Mouse (Mus musculus) kidney, embryonic 14.5 days (tissue): ENCODE measurements around the gene Cadm2. TPM values are rescaled to one million over a fixed set of nuclear protein-coding genes. Genes with fewer than 3 reads are reported as not detected.

ENCODE experiments used
- ATAC-seq: fragments of 200-750 bp; cut with Nextera tagmentation; 2 replicates; pipeline ENCODE4 v1.8.0; 2017; ENCODE audit warnings: moderate number of reproducible peaks, mild to moderate bottlenecking, moderate TSS enrichment, moderate library complexity; ENCODE audit not compliant: low FRiP score, low TSS enrichment
- H3K27ac ChIP-seq: fragments of 300-500 bp; sonication (generic); 2 replicates; pipeline ENCODE4 v1.5.1; 2014; ENCODE audit warnings: low read depth, mild to moderate bottlenecking, low read length, moderate library complexity, mixed read lengths
- H3K27me3 ChIP-seq: fragments of 300-500 bp; sonication (generic); 2 replicates; pipeline ENCODE4 v1.6.1; 2014; ENCODE audit warnings: mild to moderate bottlenecking, low read length; ENCODE audit not compliant: control insufficient read depth, insufficient read depth
- H3K36me3 ChIP-seq: fragments of 300-500 bp; sonication (generic); 2 replicates; pipeline ENCODE4 v1.6.1; 2014; ENCODE audit warnings: low read length, mixed read lengths; ENCODE audit not compliant: control insufficient read depth, insufficient read depth
- H3K4me1 ChIP-seq: fragments of 300-500 bp; sonication (generic); 2 replicates; pipeline ENCODE4 v1.6.1; 2014; ENCODE audit warnings: low read length, mixed read lengths; ENCODE audit not compliant: control insufficient read depth, insufficient read depth
- H3K4me2 ChIP-seq: fragments of 300-500 bp; sonication (generic); replicated peaks from 2 replicates; pipeline ENCODE4 v1.6.1; 2014; ENCODE audit warnings: low read depth, mild to moderate bottlenecking, low read length
- H3K4me3 ChIP-seq: fragments of 300-500 bp; sonication (generic); 2 replicates; pipeline ENCODE4 v1.5.1; 2014; ENCODE audit warnings: mild to moderate bottlenecking, low read length
- H3K9ac ChIP-seq: fragments of 300-500 bp; sonication (generic); 2 replicates; pipeline ENCODE4 v1.6.1; 2014; ENCODE audit warnings: low read depth, mild to moderate bottlenecking, low read length, moderate library complexity
- H3K9me3 ChIP-seq: fragments of 300-500 bp; sonication (generic); 2 replicates; pipeline ENCODE4 v1.6.1; 2016; ENCODE audit warnings: low read length; ENCODE audit not compliant: control insufficient read depth
- WGBS: fragments of 180-500 bp; shearing (Covaris S2); extraction: QIAGEN DNeasy Blood & Tissue Kit; methylation state at CpG from one replicate; pipeline ENCODE4 v1.1.7; 2014; 5-methylcytosine and 5-hydroxymethylcytosine counted together
- polyA plus RNA-seq: library from polyadenylated mRNA; unstranded; fragments of >200 nt; fragmentation: Nextera tagmentation; extraction: Ambion mirVana; gene quantifications from 2 replicates; pipeline ENCODE4 v1.2.1, GENCODE M21; 2014

Cadm2 gene
- polyA plus RNA-seq, 1 experiment from 2014 or later = 0.32 TPM

DNA sequence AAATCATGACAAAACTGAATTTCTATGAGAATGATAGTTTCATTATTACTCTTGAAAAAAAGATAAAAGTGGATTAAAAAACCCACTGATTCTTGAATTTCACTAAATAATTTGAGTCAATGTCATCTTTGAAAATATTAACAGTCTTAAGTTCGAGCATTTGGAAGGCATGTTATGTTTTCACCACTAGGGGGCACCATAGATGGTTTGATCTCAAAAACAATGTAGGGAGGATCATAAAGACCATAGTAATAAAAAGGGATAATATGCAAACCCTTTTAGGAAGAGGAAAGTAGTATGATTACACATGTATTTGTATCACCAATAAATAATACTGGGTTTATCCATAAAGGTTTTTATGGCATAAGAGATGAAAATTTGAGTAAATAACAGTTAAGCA is 385.8 kb downstream of the Cadm2 start:
- H3K36me3 ChIP-seq = no peaks in the 10 kb centered on the region
- H3K27me3 ChIP-seq = no peaks in the 10 kb centered on the region
- H3K9ac ChIP-seq = no peak overlapping the region
- no peaks in the 10 kb centered on the region for H3K9me3 ChIP-seq
- no peaks in the 10 kb centered on the region for H3K4me1 ChIP-seq
- no peak overlapping the region for H3K27ac ChIP-seq
- ATAC-seq = no peak
- no peak overlapping the region for H3K4me2 ChIP-seq
- 13% methylated on average over 1 of the region's 1 CpGs for WGBS
- H3K4me3 ChIP-seq = no peak overlapping the region

- H3K27ac ChIP-seq = no peak overlapping the region
- no peaks in the 10 kb centered on the region for H3K4me1 ChIP-seq
- H3K4me3 ChIP-seq = no peak overlapping the region
- WGBS = 84% methylated on average over 1 of the region's 1 CpGs
- no peaks in the 10 kb centered on the region for H3K36me3 ChIP-seq
- ATAC-seq = no peak
- no peaks in the 10 kb centered on the region for H3K27me3 ChIP-seq
- no peak overlapping the region for H3K4me2 ChIP-seq
- no peak overlapping the region for H3K9ac ChIP-seq
- H3K9me3 ChIP-seq = no peaks in the 10 kb centered on the region
These were observed 394.0 kb downstream of the Cadm2 start for GRCm38 (mm10) chr16:67226696-67227095.

- Histone ChIP-seq H3K4me1 (no peaks in the 10 kb centered on the region), H3K9me3 (no peaks in the 10 kb centered on the region), H3K36me3 (no peaks in the 10 kb centered on the region), H3K27ac (no peak overlapping the region), H3K4me3 (no peak overlapping the region), H3K9ac (no peak overlapping the region), H3K4me2 (no peak overlapping the region), H3K27me3 (no peaks in the 10 kb centered on the region)
- no peak for ATAC-seq
These were observed 417.4 kb downstream of the Cadm2 start for GRCm38 (mm10) chr16:67203329-67203728.

DNA sequence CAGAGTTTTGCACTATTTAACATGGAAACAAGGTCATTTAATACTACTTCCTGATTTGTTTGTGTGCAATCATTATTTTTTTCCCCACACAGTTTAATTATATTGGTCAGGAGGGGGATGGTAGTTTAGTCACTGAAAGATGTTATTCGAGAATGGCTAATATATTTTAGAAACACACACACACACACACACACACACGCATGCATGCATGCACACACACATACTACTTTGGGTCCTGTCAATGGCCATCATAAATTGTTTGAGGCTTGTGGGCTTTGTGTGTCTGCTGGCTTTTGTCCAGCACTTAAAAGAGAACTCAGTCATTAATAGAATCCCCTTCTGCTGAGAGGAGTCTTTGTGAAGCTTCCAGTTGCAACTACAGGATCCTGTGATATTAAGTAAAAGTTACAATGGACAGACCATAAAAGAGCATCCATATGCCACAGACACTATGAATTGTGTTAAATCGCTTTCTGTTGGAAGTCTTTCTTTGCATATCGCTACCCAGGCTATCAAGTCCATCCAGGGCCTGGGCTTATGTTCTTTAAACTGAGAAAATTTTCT is 427.8 kb downstream of the Cadm2 start:
- H3K9me3 ChIP-seq = no peaks in the 10 kb centered on the region
- no peaks in the 10 kb centered on the region for H3K27me3 ChIP-seq
- H3K4me2 ChIP-seq = no peak overlapping the region
- no peak overlapping the region for H3K27ac ChIP-seq
- ATAC-seq = no peak
- no peak overlapping the region for H3K9ac ChIP-seq
- WGBS = 83% methylated on average over 4 of the region's 4 CpGs
- H3K4me3 ChIP-seq = no peak overlapping the region
- H3K4me1 ChIP-seq = no peaks in the 10 kb centered on the region
- H3K36me3 ChIP-seq = no peaks in the 10 kb centered on the region

DNA sequence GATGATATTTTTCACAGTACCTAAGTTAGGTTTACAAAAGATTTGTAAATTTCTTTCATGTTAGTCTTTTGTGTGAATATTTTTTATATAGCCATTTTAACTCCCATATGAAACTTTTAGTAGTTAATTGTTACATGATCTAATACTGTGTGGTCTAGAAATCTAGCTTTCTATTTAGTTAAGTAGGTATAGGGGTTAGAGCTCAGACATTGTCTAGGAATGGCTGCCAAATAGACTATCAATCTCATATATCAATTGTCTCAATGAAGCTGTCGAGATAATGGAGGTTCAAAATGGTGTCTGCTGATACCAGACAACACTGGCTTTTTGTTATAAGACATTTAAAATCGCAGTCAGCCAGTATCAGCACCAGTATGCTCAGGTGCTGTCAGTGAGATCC is 428.3 kb downstream of the Cadm2 start:
- no peak for ATAC-seq
- Histone ChIP-seq H3K4me2 (no peak overlapping the region), H3K36me3 (no peaks in the 10 kb centered on the region), H3K27me3 (no peaks in the 10 kb centered on the region), H3K4me1 (no peaks in the 10 kb centered on the region), H3K27ac (no peak overlapping the region), H3K4me3 (no peak overlapping the region), H3K9me3 (no peaks in the 10 kb centered on the region), H3K9ac (no peak overlapping the region)
- 79% methylated on average over 2 of the region's 2 CpGs for WGBS

- no peaks in the 10 kb centered on the region for H3K36me3 ChIP-seq
- H3K9me3 ChIP-seq = no peaks in the 10 kb centered on the region
- ATAC-seq = no peak
- no peak overlapping the region for H3K27ac ChIP-seq
- H3K27me3 ChIP-seq = no peaks in the 10 kb centered on the region
- 86% methylated on average over 1 of the region's 1 CpGs for WGBS
- no peak overlapping the region for H3K4me2 ChIP-seq
- no peak overlapping the region for H3K4me3 ChIP-seq
- no peaks in the 10 kb centered on the region for H3K4me1 ChIP-seq
- no peak overlapping the region for H3K9ac ChIP-seq
These were observed 434.4 kb downstream of the Cadm2 start for GRCm38 (mm10) chr16:67186322-67186721.

GRCm38 (mm10) chr16:67182958-67183357 is 437.8 kb downstream of the Cadm2 start:
- ATAC-seq = no peak
- H3K4me1 ChIP-seq = no peaks in the 10 kb centered on the region
- no peak overlapping the region for H3K4me3 ChIP-seq
- no peak overlapping the region for H3K9ac ChIP-seq
- no peaks in the 10 kb centered on the region for H3K36me3 ChIP-seq
- no peaks in the 10 kb centered on the region for H3K9me3 ChIP-seq
- H3K27me3 ChIP-seq = no peaks in the 10 kb centered on the region
- 78% methylated on average over 5 of the region's 5 CpGs for WGBS
- H3K27ac ChIP-seq = no peak overlapping the region
- no peak overlapping the region for H3K4me2 ChIP-seq

GRCm38 (mm10) chr16:67175386-67175785 is 445.3 kb downstream of the Cadm2 start:
- no peak overlapping the region for H3K4me2 ChIP-seq
- no peak overlapping the region for H3K9ac ChIP-seq
- H3K36me3 ChIP-seq = no peaks in the 10 kb centered on the region
- H3K4me1 ChIP-seq = no peaks in the 10 kb centered on the region
- no peak overlapping the region for H3K27ac ChIP-seq
- H3K9me3 ChIP-seq = no peaks in the 10 kb centered on the region
- WGBS = 84% methylated on average over 4 of the region's 4 CpGs
- no peak for ATAC-seq
- H3K4me3 ChIP-seq = no peak overlapping the region
- no peaks in the 10 kb centered on the region for H3K27me3 ChIP-seq

DNA sequence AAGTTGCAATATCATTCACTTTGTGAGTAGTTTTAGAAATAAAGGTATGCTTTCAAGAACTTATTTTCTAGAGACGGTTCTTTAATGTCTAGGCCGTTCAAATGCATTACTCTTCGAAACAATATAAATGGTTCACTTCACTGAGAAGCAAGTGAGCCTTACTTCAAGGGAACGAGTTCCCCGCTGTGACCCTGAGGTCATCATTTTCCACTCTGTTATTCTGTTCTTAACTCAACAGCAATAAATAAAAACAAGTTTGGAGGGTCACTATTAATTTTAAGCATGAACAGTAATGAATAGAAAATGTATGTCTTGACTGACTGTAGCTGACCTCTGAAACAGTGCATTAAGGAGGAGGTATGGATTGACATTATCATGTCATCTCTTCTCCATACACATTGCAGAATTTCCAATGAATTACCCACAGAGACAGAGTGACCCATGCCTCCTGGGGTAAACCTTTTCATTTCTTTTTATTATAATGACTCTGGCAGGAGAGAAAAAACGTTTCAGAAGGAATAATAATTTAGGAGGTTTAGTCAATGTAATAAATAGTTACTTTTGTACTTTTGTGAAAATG is 458.4 kb downstream of the Cadm2 start:
- no peaks in the 10 kb centered on the region for H3K36me3 ChIP-seq
- ATAC-seq = no peak
- H3K4me1 ChIP-seq = no peaks in the 10 kb centered on the region
- H3K4me2 ChIP-seq = no peak overlapping the region
- no peaks in the 10 kb centered on the region for H3K27me3 ChIP-seq
- H3K4me3 ChIP-seq = no peak overlapping the region
- no peak overlapping the region for H3K27ac ChIP-seq
- H3K9ac ChIP-seq = no peak overlapping the region
- H3K9me3 ChIP-seq = no peaks in the 10 kb centered on the region
- 51% methylated on average over 6 of the region's 6 CpGs for WGBS
